Mouse (Mus musculus): Measurements from ENCODE around the gene Bicc1.

GRCm38 (mm10) chr10:71123974-71124373 lies 35.5 kb downstream of the Bicc1 start:
- TF ChIP-seq GATA1 (IDR thresholded peaks at IDR 0.05; ENCODE audit: borderline replicate concordance, low read length) (no peak), FLI1 (IDR thresholded peaks at IDR 0.05; ENCODE audit: low read length) (no peak)
